Mouse (Mus musculus): ENCODE measurements at regions not wholly inside any gene's neighbourhood (a gene's known extent, or its start where the extent isn't known, plus 50 kb on each side); places are given as distances from the start of the nearest gene placed in this dataset.

DNA sequence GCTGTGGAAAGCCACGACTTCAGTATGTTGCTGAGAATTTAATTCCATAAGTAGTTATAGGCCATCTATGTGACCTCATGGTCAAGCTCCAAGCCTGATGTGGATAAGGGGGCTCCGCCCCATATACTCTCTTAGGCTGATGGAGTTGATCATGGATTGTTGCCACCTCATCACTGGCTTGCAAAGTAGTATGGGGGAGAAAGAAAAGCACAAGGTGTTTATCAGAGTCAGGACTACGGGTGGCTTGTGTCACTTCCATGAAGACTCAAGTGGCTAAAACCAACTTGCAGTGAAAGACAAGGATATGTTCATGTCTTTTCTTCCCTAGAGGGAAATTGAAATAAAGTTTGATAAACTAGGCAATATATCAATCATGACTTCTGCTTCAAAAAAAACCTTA, 102.9 kb upstream of the Fut8 start:
- DNase-seq (ENCODE audit: low spot score): no peak

DNA sequence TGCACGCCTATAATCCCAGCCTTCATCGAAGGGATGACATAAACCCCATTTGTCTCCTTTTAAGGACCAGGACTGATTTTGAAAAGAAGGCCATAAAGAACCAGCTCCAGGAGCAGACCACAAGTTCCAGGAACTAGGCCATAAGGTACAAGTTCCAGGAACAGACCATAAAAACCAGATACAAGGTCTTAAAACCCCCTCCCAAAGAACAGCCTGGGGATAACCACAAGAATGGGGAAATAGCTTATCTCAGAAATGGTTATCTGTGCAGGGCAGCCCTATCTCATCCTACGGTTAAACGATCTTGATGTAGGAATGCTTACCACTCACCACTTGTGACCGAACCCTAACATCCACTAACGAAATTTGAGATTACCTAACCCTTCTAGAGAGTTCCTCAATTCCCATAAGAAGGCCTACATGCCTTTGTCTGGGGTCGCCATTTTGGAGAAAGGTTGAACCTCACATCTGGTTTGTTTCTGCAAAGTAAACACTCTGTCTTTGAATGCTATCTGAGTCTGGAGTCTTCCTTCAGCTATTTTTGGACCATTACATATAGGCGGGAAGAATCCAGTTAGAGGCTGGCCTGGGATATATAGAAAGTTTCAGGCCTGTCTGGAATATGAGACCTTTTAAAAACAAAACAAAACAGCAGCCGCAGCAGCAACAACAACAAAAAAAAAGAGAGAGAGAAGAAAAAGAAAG, 103.5 kb upstream of the Fut8 start:
- no peak for DNase-seq (ENCODE audit: low spot score)

GRCm38 (mm10) chr12:77133465-77134305, 104.2 kb upstream of the Fut8 start:
- no peak for DNase-seq (ENCODE audit: low spot score)

- no peak for DNase-seq (ENCODE audit: low spot score)
Observed at GRCm38 (mm10) chr12:77131328-77131727, 106.6 kb upstream of the Fut8 start.

DNA sequence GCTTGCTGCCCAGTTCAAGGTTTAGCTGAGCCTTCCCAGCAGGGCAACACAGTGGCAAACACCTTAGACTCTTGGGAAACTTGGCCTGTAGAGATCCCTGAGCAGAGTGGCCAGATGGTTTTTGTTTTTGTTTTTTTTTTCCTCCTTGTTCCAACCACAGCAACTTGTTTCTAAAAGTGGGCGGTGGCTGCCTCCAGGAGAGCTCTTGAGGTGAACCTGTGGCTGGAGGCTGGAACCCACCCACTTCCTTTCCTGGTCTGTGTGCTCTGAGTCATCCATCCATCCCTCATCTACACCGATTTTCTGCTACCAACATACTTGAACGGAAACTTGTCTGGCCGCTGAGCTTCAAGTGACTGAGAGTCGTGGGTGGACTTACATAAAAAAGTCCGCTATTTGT, 107.4 kb upstream of the Fut8 start:
- DNase-seq (ENCODE audit: low spot score): no peak

DNA sequence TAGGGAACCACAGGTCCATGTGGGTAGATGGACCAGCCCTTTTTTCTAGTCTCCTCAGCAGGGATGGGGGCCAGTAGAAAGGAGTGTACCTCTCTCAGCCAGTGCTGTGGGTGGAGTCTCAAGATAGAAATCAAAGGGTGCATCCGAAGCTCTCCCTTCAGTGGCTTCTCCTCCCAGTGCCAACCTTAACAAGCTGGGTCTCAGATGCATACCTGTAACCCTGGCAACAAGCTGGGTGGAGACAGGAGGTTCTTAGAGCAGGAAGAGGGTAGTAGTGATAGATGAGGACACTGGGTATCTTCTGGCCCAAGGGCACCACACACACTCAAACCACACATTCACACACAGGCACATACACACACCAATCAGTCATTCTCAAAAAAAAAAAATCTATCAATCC, 113.7 kb upstream of the Fut8 start:
- no peak for DNase-seq (ENCODE audit: low spot score)

- DNase-seq (ENCODE audit: low spot score): no peak
Observed at GRCm38 (mm10) chr12:77113516-77113915, 124.4 kb upstream of the Fut8 start.

DNA sequence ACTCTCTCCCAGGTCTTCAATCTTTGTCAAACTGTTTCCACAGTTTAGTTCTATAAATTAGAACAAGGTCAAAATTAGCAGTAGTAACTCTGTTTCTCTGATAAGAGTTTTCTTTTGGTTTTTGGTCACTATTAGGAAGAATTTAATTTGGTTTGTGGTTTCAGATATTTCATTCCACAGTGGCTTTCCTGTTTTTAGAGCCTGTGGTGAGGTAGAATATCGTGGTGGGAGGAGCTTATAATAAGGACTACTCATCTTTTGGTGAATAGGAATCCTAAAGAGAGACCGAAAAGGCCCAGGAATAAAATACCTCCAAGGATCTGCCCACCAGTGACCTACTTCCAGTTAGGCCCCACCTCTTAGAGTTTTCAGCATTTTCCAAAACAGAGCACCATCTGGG, 125.8 kb upstream of the Fut8 start:
- DNase-seq (ENCODE audit: low spot score): no peak

GRCm38 (mm10) chr12:77107251-77107650, 130.7 kb upstream of the Fut8 start:
- DNase-seq (ENCODE audit: low spot score): peak; percentile 11

GRCm38 (mm10) chr12:77105887-77106600, 131.9 kb upstream of the Fut8 start:
- DNase-seq (ENCODE audit: low spot score): no peak

GRCm38 (mm10) chr12:77100482-77100881, 137.4 kb upstream of the Fut8 start:
- no peak for DNase-seq (ENCODE audit: low spot score)

GRCm38 (mm10) chr12:77099521-77099920, 137.5 kb upstream of the Max start:
- no peak for DNase-seq (ENCODE audit: low spot score)

GRCm38 (mm10) chr12:77098821-77099220, 136.8 kb upstream of the Max start:
- no peak for DNase-seq (ENCODE audit: low spot score)

GRCm38 (mm10) chr12:77097831-77098230, 135.8 kb upstream of the Max start:
- DNase-seq (ENCODE audit: low spot score): no peak

GRCm38 (mm10) chr12:77096461-77096860, 134.5 kb upstream of the Max start:
- no peak for DNase-seq (ENCODE audit: low spot score)

GRCm38 (mm10) chr12:77094999-77095915, 133.3 kb upstream of the Max start:
- no peak for DNase-seq (ENCODE audit: low spot score)

- no peak for DNase-seq (ENCODE audit: low spot score)
Observed at GRCm38 (mm10) chr12:77094168-77094567, 132.2 kb upstream of the Max start.

- peak; percentile 64 for DNase-seq (ENCODE audit: low spot score)
Observed at GRCm38 (mm10) chr12:77092741-77093140, 130.7 kb upstream of the Max start.

GRCm38 (mm10) chr12:77092143-77092542, 130.1 kb upstream of the Max start:
- no peak for DNase-seq (ENCODE audit: low spot score)

- DNase-seq (ENCODE audit: low spot score): no peak
Observed at GRCm38 (mm10) chr12:77091700-77092099, 129.7 kb upstream of the Max start.

- DNase-seq (ENCODE audit: low spot score): no peak
Observed at GRCm38 (mm10) chr12:77090525-77090924, 128.5 kb upstream of the Max start.
